Mouse (Mus musculus) small intestine, adult 2 months (tissue): ENCODE measurements around the gene Nyap1.

Experiments
- CTCF ChIP-seq: fragments of 200-500 bp; IDR thresholded peaks from 2 replicates; pipeline ENCODE4 v1.5.1; 2012; ENCODE audit warnings: low read depth, mild to moderate bottlenecking, control low read depth, inconsistent platforms, low read length, moderate library complexity, mixed read lengths; ENCODE audit not compliant: insufficient replicate concordance, insufficient read length; ENCODE audit errors: extremely low read depth
- POLR2A ChIP-seq: fragments of 200-500 bp; IDR thresholded peaks from 2 replicates; pipeline ENCODE4 v1.6.1; 2012; ENCODE audit warnings: low read depth, mild to moderate bottlenecking, control low read depth, inconsistent platforms, low read length, moderate library complexity

- TF ChIP-seq CTCF (no peak), POLR2A (no peak)
Measured at GRCm38 (mm10) chr5:137706913-137707633, 34.3 kb downstream of the Nyap1 start.
